Mouse (Mus musculus): ENCODE measurements around the gene Gpr132.
A peak's percentile ranks its signal among the peaks of the same experiment; 100 is the strongest.

- TF ChIP-seq CTCF (IDR thresholded peaks at IDR 0.05; ENCODE audit: low read depth, low read length) (no peak), POLR2A (IDR thresholded peaks at IDR 0.05; ENCODE audit: extremely low read depth, insufficient read depth, low read length) (peak; percentile 61; the same call in 1 of the 2 replicates)
These were observed 38.7 kb downstream of the Gpr132 start, which contains the start of gene Cdca4 for GRCm38 (mm10) chr12:112829244-112829864.
